Mouse (Mus musculus) heart, adult 2 months (tissue): ENCODE data around the gene Get4. TPM values are rescaled to one million over a fixed set of nuclear protein-coding genes. Genes with fewer than 3 reads are reported as not detected.
A peak's percentile ranks its signal among the peaks of the same experiment; 100 is the strongest.

Source experiments
- DNase-seq, 2 experiments: peaks; one replicate each; pipeline ENCODE4 v3.0.0; 2021
- H3K27ac ChIP-seq: fragments of 200-600 bp; 2 replicates; pipeline ENCODE4 v1.8.1; 2022
- H3K27me3 ChIP-seq: fragments of 200-500 bp; 2 replicates; pipeline ENCODE4 v1.6.1; 2012; ENCODE audit warnings: mild to moderate bottlenecking, low read length, inconsistent platforms, mixed read lengths; ENCODE audit not compliant: control insufficient read depth, insufficient read depth
- H3K36me3 ChIP-seq: fragments of 200-500 bp; 2 replicates; pipeline ENCODE4 v1.6.1; 2012; ENCODE audit warnings: low read length, inconsistent platforms; ENCODE audit not compliant: control insufficient read depth, insufficient read depth
- H3K4me1 ChIP-seq: fragments of 200-500 bp; 2 replicates; pipeline ENCODE4 v1.6.1; 2011; ENCODE audit warnings: low read length; ENCODE audit not compliant: control insufficient read depth, insufficient read depth
- H3K4me3 ChIP-seq: fragments of 200-600 bp; 2 replicates; pipeline ENCODE4 v1.8.1; 2022
- H3K79me2 ChIP-seq: fragments of 200-500 bp; replicated peaks from 2 replicates; pipeline ENCODE4 v1.6.1; 2012; ENCODE audit warnings: mild to moderate bottlenecking, inconsistent platforms, low read length, moderate library complexity, mixed read lengths; ENCODE audit not compliant: control insufficient read depth, insufficient read depth
- H3K9ac ChIP-seq: fragments of 200-500 bp; 2 replicates; pipeline ENCODE4 v1.6.1; 2012; ENCODE audit warnings: low read depth, mild to moderate bottlenecking, control low read depth, inconsistent platforms, low read length, mixed read lengths
- CTCF ChIP-seq: fragments of 200-600 bp; IDR thresholded peaks from 2 replicates; pipeline ENCODE4 v1.8.1; 2022; ENCODE audit warnings: antibody characterized with exemption, mild to moderate bottlenecking, moderate library complexity
- EP300 ChIP-seq: fragments of 200-500 bp; IDR thresholded peaks from 2 replicates; pipeline ENCODE4 v1.6.1; 2011; ENCODE audit warnings: low read depth, low read length, control low read depth; ENCODE audit not compliant: insufficient read depth
- POLR2A ChIP-seq: fragments of 200-500 bp; IDR thresholded peaks from 2 replicates; pipeline ENCODE4 v1.6.1; 2011; ENCODE audit warnings: mild to moderate bottlenecking, low read depth, low read length, control low read depth; ENCODE audit not compliant: insufficient read depth
- WGBS: fragments of 180-500 bp; shearing (Covaris S2); methylation state at CpG from one replicate; pipeline ENCODE4 v1.1.7; 2018; 5-methylcytosine and 5-hydroxymethylcytosine counted together
- intact Hi-C: fragments of 180-260 bp; cut with DNase I; formaldehyde crosslinking; loops from one replicate; pipeline ENCODE4 v1.15.1; 2025
- polyA plus RNA-seq: library from polyadenylated mRNA; depleted of rRNA; stranded (reverse); fragments of >200 nt; gene quantifications from 2 replicates; pipeline ENCODE4 v1.2.3, GENCODE M21; 2012
- total RNA-seq, 2 experiments: library from RNA; stranded (reverse); gene quantifications; 2 replicates each; pipeline ENCODE4 v1.2.3; 2021

The Get4 gene
- total and polyA plus RNA-seq, 3 experiments, result 38.2 to 57.3 (median 45.4) TPM

GRCm38 (mm10) chr5:139243384-139243783 lies 8.7 kb upstream of the Get4 start:
- 58% methylated on average over 1 of the region's 1 CpGs for WGBS
- H3K4me1 ChIP-seq, result no peaks in the 10 kb centered on the region; the same call in 1 of the 2 replicates
- H3K79me2 ChIP-seq, result no peaks in the 10 kb centered on the region
- no peak overlapping the region for H3K9ac ChIP-seq
- H3K36me3 ChIP-seq, result no peaks in the 10 kb centered on the region
- DNase-seq, result no peak
- TF ChIP-seq CTCF (no peak), EP300 (no peak), POLR2A (no peak)
- H3K27ac ChIP-seq, result no peak overlapping the region
- H3K4me3 ChIP-seq, result no peak overlapping the region
- H3K27me3 ChIP-seq, result no peaks in the 10 kb centered on the region
- intact Hi-C loops, result no loop called here

- no peaks in the 10 kb centered on the region for H3K79me2 ChIP-seq
- H3K4me3 ChIP-seq, result no peak overlapping the region
- no peak for TF ChIP-seq EP300
- no peak for TF ChIP-seq POLR2A
- TF ChIP-seq CTCF, result no peak
- H3K9ac ChIP-seq, result no peak overlapping the region
- no peak overlapping the region for H3K27ac ChIP-seq
- DNase-seq, result no peak
- no peaks in the 10 kb centered on the region; the same call in 1 of the 2 replicates for H3K4me1 ChIP-seq
- intact Hi-C loops, result no loop called here
- no peaks in the 10 kb centered on the region for H3K27me3 ChIP-seq
- H3K36me3 ChIP-seq, result no peaks in the 10 kb centered on the region
- WGBS, result 45% methylated on average over 3 of the region's 3 CpGs
These were observed 4.4 kb upstream of the Get4 start for GRCm38 (mm10) chr5:139247767-139248166.

- DNase-seq, result no peak
- WGBS, result 56% methylated on average over 3 of the region's 3 CpGs
- intact Hi-C loops, result no loop called here
- Histone ChIP-seq H3K27ac (no peak overlapping the region), H3K79me2 (no peaks in the 10 kb centered on the region), H3K27me3 (no peaks in the 10 kb centered on the region), H3K4me1 (peaks cover 5% of the 10 kb centered on the region), H3K4me3 (no peak overlapping the region), H3K9ac (no peak overlapping the region), H3K36me3 (no peaks in the 10 kb centered on the region)
- no peak for TF ChIP-seq POLR2A
- TF ChIP-seq CTCF, result no peak
- TF ChIP-seq EP300, result no peak
These were observed 3.3 kb upstream of the Get4 start for GRCm38 (mm10) chr5:139248846-139249245.

GRCm38 (mm10) chr5:139251279-139251678 lies 845 bp upstream of the Get4 start:
- Histone ChIP-seq H3K79me2 (no peaks in the 10 kb centered on the region; the same call in 1 of the 2 replicates), H3K27ac (peak overlapping the region; percentile 97), H3K9ac (no peak overlapping the region), H3K4me1 (peaks cover 12% of the 10 kb centered on the region), H3K4me3 (no peak overlapping the region), H3K27me3 (no peaks in the 10 kb centered on the region), H3K36me3 (no peaks in the 10 kb centered on the region)
- DNase-seq, result no peak
- TF ChIP-seq EP300 (no peak), POLR2A (no peak), CTCF (no peak)
- intact Hi-C loops, result loop anchor here (1.0 to 5.0 kb wide), 3 partner anchors 51 to 629 kb away; partner anchors contain the start of genes A430033K04Rik and Sun1
- 87% methylated on average over 7 of the region's 7 CpGs for WGBS

GRCm38 (mm10) chr5:139251736-139252080 lies 416 bp upstream of the Get4 start:
- DNase-seq, result no peak
- Histone ChIP-seq H3K9ac (peak overlapping the region; percentile 68), H3K27me3 (no peaks in the 10 kb centered on the region), H3K4me1 (peaks cover 13% of the 10 kb centered on the region), H3K36me3 (no peaks in the 10 kb centered on the region), H3K27ac (peak overlapping the region; percentile 97), H3K4me3 (peak overlapping the region; percentile 99), H3K79me2 (no peaks in the 10 kb centered on the region; the same call in 1 of the 2 replicates)
- intact Hi-C loops, result loop anchor here (1.0 to 5.0 kb wide), 3 partner anchors 51 to 629 kb away; partner anchors contain the start of genes A430033K04Rik and Sun1
- WGBS, result 3% methylated on average over 8 of the region's 8 CpGs
- TF ChIP-seq POLR2A, result no peak; the same call in 1 of the 2 replicates
- peak; percentile 40 for TF ChIP-seq CTCF

GRCm38 (mm10) chr5:139252910-139253245 lies 754 bp downstream of the Get4 start:
- intact Hi-C loops, result loop anchor here (5.0 kb wide), 2 partner anchors 106 to 631 kb away; partner anchors contain the start of gene A430033K04Rik
- Histone ChIP-seq H3K79me2 (no peaks in the 10 kb centered on the region; the same call in 1 of the 2 replicates), H3K27me3 (no peaks in the 10 kb centered on the region), H3K4me1 (peaks cover 16% of the 10 kb centered on the region), H3K36me3 (no peaks in the 10 kb centered on the region), H3K4me3 (peak overlapping the region; percentile 99), H3K9ac (peak overlapping the region; percentile 92), H3K27ac (peak overlapping the region; percentile 97)
- WGBS, result under 1% methylated on average over 7 of the region's 7 CpGs
- no peak for DNase-seq
- TF ChIP-seq POLR2A (no peak), CTCF (0 out of 2 replicates have a peak, but pooled peaks have one; percentile 7)
